Mouse (Mus musculus) left cerebral cortex, adult 8-10 months (tissue): ENCODE data around the gene Cd164l2. TPM values are rescaled to one million over a fixed set of nuclear protein-coding genes. Genes with fewer than 3 reads are reported as not detected.
A peak's percentile ranks its signal among the peaks of the same experiment; 100 is the strongest.

ENCODE experiments used
- DNase-seq, 2 experiments: peaks; one replicate each; pipeline ENCODE4 v3.0.0; 2022; ENCODE audit warnings: low spot score in 2 of 2
- total RNA-seq, 4 experiments: library from RNA; stranded (reverse); gene quantifications; 2 replicates each; pipeline ENCODE4 v1.2.4; 2022

Cd164l2 gene
- total RNA-seq: 1 to 10 TPM; 3.7 to 6.9 (median 3.8) TPM

GRCm38 (mm10) chr4:133211751-133212561, at the start of gene Cd164l2, which contains the start of gene Gpr3:
Gene Cd164l2, plus strand, starts transcription at chr4:133212131.
Gene Gpr3, minus strand, starts transcription at chr4:133212536.
- peak in 1 of 2 experiments; percentile 46 for DNase-seq

DNA sequence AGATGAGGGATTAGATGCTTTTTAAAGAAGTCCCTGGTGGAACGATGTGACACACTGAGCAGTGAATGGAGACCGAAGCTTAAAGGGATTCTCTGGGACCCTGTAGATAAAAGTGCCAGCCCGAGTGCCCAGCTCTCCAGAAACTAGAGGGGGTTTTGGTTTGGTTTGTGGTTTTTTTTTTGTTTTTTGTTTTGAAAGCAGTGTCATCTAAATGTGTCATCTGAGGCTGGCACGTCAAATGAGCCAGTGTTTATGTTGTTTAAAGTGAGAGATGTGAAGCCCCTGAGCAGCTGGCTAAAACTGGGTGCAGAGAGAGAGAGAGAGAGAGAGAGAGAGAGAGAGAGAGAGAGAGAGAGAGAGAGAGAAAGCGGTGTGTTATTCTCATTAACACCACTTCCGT, 49.7 kb upstream of the Cd164l2 start:
- no peak for DNase-seq

GRCm38 (mm10) chr4:133166773-133167172, 45.2 kb upstream of the Cd164l2 start:
- no peak for DNase-seq

- no peak for DNase-seq
These were observed 42.5 kb upstream of the Cd164l2 start for GRCm38 (mm10) chr4:133169237-133170055.

DNA sequence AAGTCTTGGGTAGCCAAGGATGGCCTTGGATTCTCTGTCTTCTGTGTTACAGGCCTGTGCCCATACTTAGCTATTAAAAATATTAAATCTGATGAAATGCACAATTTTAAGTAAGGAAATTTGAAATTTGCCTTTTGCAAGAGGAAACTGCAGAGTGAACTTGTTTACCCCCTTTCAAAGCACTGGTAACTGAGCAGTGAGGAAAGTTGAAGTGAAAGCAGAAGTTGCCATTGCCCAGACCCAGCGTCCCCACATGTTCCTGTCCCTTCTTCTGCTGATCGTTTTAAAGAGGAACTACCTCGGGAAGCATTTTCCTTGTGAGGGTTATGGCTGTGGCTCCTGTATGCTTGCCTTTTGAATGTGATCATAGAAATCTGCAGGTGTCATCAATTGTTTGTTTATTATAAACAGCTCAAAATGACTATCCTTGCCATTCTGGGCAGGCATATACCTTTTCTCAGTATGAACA, 41.8 kb upstream of the Cd164l2 start:
- DNase-seq: no peak

GRCm38 (mm10) chr4:133170616-133171015, 41.3 kb upstream of the Cd164l2 start:
- no peak for DNase-seq

GRCm38 (mm10) chr4:133172451-133172850, 39.5 kb upstream of the Cd164l2 start:
- DNase-seq: no peak

DNA sequence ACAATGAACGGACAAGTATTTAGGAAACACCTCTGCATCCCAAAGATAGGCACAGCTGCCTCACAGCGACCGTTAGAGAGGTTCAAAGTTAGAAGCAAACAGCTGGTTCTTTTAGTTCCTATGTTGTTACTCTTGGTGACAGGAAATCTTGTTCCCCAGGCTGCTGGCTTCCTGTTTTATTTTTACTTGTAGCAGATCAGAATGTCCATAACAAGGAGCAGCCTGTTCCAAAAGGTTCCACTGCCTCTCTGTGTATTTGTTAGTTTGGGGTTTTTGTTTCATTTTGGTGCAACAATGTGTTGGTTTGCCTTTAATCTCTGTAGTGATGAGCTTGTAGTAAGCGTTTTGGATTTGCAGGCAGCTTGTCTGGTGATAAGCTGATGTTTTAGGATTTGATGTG, 37.6 kb upstream of the Cd164l2 start:
- no peak for DNase-seq

DNA sequence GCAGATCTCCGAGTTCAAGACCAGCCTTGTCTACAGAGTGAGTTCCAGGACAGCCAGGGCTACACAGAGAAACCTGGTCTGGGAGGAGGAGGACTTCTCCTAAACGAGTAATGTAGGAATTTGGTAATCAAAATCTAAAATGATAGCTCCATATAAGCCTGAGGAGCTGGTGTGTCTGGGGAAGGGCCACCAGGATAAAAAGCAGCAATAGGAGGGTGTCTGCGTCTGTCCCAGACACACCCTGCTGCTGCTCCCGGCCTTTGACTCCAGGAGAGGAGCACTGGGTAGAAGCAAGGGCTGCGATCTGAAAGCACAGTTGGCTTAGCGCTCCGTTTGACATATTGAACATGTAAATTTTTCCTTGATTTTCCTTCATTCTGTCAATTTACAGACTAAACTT, 36.7 kb upstream of the Cd164l2 start:
- no peak for DNase-seq

DNA sequence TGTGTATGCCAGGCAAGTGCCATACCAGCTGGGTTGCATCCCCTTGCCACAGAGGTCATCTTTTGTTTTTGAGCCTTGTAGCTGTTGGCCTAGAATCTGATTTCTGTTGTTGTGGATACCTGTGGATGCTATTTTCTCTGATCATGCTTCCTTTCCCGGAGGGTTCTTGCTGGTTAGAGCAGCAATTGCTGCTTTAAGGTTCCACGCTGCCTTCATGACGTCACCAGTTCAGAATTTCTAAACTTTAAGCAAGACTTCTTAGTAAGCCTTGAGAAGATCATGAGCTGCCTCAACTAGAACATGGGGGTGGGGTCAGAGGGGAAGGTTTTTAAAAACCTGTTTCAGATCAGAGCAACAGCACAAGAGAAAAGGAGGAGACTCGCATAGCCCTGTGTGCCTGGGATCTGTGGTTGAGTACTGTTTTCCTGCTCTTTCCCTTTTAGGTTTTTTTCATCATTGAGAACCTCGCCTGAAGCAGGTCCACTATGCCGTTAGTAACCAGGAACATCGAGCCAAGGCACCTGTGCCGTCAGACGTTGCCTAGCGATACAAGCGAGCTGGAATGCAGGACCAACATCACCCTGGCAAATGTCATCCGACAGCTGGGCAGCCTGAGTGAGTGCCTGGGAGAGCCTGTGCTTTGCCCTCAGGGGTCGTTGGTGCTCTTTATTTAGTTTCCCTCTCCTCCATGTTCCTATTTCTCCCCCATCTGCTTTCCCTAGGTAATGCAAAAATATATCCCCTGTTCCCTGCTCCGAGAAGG, 35.8 kb upstream of the Cd164l2 start:
- peak in 1 of 2 experiments; percentile 36 for DNase-seq

DNA sequence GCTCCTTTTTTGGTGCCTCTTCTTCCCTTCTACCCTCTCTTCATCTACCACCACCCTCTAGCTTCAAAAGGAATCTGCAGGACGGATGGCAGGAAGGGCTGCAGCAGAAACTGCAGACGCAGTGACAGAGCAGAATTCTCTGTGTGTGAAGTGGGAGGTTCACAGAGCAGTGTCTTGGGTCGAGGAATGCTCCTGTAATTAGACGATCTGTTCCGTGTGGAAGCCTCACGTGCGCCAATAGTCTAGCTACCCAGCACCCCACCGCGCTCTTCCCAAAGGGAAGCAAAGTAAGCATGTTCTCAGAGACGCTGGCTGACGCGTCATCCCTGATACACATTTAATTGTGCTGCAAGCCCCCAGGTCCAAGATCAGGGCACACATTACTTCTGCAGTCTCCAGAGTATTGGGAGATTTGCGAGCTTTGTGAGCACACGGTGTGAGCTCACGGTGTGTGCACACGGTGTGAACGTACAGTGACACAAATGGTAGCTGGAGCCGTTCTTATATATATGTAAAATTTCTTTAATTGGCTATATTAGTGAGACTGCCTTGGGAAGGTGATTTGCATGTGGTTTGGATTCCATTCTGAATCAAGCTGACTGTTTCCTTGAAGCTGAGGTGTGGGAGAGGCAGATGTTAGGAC, 35.0 kb upstream of the Cd164l2 start:
- no peak for DNase-seq

DNA sequence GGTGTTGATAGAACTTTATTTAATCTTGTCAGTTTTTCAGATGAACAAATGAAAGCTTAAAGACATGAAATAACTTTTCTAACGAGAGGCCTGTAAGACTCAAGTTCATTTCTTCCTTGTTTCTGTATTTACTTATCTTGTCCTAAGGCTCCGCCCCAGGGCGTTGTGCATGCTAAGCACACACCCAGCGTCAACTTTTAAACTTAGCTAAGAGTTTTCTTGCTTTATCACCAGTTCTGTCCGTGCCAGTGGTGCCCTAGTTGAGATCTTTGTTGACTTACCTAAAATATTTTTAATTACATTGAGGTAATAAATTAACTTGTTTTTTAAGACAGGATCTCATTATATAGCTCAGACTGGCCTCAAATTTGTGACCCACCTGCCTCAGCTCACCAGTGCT, 33.6 kb upstream of the Cd164l2 start:
- no peak for DNase-seq

DNA sequence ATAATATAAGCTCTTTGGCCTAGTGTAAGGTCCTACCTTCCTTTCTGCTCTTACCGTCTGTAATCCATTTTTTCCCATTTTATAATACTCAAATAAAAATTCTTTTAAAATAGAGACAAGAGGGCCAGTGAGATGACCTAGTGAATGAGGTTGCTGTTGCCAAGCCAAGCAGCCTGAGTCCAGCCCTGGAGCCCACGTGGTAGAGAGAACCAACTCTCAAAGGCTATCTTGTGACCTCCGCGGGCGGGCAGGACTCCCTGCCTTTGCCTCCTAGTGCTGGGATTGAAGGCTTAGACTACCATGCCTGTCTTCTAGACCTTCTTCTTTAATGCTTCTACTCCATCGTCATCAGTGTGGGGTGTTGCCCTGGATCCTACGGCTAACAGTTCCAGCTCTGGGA, 32.7 kb upstream of the Cd164l2 start:
- no peak for DNase-seq

GRCm38 (mm10) chr4:133182439-133183033, 29.4 kb upstream of the Cd164l2 start:
- DNase-seq: no peak

GRCm38 (mm10) chr4:133184031-133184897, 27.7 kb upstream of the Cd164l2 start:
- no peak for DNase-seq

GRCm38 (mm10) chr4:133184898-133185665, 26.8 kb upstream of the Cd164l2 start:
- no peak for DNase-seq

GRCm38 (mm10) chr4:133185893-133186292, 26.0 kb upstream of the Cd164l2 start:
- DNase-seq: no peak

DNA sequence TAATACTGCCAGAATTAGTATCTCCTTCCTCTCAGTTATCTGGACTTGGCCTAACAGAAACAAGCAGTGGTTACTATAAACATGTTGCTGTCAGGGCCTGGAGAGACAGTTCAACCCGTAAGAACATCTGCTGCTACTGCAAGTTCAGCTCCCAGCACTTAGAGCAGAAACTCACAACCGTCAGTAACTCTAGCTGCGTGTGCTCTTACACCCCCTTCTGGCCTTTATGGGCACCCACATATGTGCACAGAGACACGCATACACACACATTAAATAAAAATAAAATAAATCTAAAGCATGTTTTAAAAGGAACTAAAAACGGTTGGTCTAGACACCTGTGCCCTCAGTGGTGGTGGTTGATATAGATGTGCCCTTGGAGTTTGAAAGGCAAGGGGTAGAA, 25.1 kb upstream of the Cd164l2 start:
- DNase-seq: no peak

- no peak for DNase-seq
These were observed 22.5 kb upstream of the Cd164l2 start for GRCm38 (mm10) chr4:133189396-133189795.
